Mouse (Mus musculus) cerebellum, adult 9-11 months (tissue): Measurements from ENCODE around the gene Cbfa2t2.

Source experiments
- DNase-seq: peaks from one replicate; pipeline ENCODE4 v3.0.0; 2022

Cbfa2t2 gene

GRCm38 (mm10) chr2:154436458-154437190 lies at the start of gene Cbfa2t2:
TSS of gene Cbfa2t2 (plus strand) at chr2:154436481.
- DNase-seq = no peak

GRCm38 (mm10) chr2:154390180-154390964 lies 45.9 kb upstream of the Cbfa2t2 start:
- peak; percentile 56 for DNase-seq

DNA sequence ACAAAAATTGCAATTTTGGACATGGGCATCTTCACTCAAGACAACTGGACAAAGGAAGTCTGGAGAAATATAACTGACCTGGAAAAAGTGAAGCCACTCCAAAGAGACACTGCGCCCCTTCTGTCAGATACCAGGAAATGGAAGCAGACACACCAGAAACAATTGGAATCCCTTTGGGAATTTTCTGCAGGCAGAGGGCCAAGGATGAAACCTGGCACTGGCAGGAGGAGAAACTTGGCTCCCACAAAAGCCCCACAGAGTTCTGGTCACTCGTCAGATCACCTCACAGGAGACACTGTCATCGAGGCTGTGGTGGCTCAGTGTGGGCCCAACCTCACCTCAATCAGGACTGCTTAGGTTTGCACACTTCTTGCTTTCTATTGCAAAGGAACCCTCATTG lies 41.7 kb upstream of the Cbfa2t2 start:
- DNase-seq = peak; percentile 64

DNA sequence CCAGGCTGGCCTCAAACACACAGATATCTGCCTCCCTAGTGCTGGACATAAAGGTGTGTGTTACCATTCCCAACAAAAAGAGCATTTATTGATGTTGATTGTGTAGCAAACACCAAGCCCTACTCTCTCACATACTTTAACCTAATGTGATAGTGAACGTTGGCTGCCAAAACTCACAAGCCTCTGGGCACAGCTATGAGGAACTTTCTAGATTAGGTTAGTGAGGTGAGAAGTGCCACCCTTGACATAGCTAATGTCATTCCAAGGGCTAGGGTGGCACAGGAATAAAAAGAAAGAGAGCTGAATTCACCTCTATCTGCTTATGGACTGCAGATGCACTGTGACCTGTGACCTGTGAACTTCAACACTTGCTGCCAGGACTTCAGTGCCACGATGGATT lies 39.8 kb upstream of the Cbfa2t2 start:
- no peak for DNase-seq

DNA sequence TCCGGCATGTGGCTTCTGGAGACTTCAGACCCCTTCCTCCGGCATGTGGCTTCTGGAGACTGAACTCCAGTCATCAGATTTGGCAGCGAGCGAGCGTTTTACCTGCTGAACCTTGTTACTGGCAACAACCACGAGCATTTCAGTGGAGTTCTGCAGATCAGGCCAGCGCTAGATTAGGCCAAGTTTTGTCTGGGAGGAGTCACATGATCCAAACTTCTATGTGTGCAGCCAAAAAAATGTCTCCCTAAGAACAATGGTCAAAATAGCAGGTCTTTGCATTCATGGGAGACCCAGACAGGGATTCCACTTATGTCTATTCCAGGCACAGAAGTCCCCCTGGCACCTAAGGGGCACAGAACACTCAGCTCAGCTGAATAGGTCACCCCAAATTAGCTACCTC lies 38.0 kb upstream of the Cbfa2t2 start:
- DNase-seq = no peak

DNA sequence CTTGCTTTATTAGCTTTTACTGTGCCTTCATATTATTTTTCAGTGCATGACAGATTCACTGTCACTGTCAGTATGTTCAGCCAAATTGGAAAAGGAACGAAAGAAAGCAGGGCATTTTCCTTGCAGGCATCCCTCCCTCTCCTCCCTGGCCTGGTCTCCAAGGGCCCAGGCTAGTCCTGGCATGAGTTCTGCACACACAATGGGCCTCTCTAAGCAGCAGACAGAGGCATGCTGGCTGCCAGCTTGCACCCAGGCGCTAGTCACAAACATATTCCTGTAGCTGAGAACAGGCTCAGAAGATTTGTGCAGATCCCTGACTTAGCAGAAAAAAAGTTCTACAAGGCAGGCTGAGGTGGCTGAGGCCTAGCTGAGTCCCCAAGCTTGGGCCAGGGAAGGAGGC lies 37.0 kb upstream of the Cbfa2t2 start:
- DNase-seq = peak; percentile 47

GRCm38 (mm10) chr2:154401976-154402375 lies 34.3 kb upstream of the Cbfa2t2 start:
- no peak for DNase-seq

DNA sequence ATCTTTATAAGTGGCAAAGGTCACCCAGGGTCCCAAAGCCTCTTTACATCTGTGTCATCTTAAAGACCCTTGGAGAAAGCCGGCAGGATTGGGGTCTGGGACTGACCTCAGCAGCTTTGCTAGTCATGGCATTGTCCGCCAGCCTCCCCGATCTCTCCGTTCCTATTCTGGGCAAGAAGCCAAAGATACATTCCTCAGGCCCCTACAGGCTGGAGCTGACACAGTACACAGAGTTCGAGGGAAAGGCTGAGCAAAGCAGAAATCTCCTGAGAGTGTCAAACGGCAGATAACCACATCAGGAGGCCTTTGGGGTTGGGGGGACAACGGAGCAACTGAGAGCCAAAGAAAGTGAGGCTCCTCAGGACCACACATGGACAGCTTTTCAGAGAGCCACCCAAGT lies 33.5 kb upstream of the Cbfa2t2 start:
- no peak for DNase-seq

- no peak for DNase-seq
Observed at GRCm38 (mm10) chr2:154405447-154405994, 30.8 kb upstream of the Cbfa2t2 start.

DNA sequence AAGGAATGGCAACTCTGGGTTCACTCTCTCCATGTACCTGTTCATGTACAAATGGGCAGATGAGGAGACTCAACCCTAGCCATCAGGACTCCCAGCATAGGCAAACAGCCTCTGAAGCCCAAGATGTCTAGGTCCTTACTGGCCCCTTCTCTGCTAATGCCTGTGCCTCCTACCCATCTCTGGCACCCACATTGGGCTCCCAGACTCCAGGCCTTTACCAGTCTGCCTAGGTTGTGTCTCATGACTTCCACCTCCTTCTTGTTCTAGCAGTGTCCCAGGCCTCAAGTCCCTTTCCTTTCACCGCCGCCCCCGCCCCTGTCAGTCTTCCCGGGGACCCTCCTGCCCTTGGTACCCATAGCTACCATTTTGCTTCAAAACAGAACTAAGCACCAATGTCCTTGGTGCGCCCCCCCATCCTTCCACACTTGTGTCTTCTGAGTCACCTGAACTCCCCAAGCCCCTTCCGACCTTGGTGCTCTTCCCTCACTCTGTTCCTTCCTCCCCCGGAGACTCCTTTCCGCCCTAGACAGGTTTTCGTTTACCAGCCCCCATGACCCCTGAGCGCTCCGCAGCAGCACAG lies 29.1 kb upstream of the Cbfa2t2 start:
- DNase-seq = no peak

GRCm38 (mm10) chr2:154407643-154408445 lies 28.4 kb upstream of the Cbfa2t2 start, which contains the start of gene Snta1:
TSS of gene Snta1 (minus strand) at chr2:154408099.
- peak; percentile 83 for DNase-seq

- DNase-seq = no peak
Observed at GRCm38 (mm10) chr2:154410355-154410754, 25.9 kb upstream of the Cbfa2t2 start.

DNA sequence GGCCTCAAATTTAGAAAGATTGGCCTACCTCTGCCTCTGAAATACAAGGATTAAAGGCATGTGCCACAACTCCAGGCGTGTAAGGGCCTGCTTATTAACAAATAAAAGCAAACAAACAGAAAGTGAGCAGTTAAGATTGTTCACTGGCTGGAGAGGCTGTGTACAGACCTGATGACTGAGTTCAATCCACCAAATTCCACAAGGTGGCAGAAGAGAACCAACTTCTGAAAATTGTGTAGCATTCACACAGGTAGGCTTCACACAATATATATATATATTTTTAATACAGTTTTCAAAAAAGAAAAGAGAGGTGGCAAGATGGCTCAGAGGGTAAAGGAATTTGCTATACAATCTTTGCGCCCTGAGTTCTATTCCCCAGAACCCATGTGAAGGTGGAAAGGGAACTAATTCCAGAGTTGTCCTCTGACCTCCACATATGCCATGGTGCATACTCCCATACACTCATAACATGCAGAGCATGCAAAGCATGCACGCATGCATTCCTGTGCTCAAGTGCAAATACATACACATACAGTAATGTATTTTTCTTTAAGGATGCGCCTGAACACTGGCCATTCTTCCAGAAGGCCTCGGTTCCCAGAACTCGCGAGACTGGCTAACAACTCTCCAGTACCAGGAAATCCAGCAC lies 24.1 kb upstream of the Cbfa2t2 start:
- peak; percentile 54 for DNase-seq

- peak; percentile 58 for DNase-seq
Observed at GRCm38 (mm10) chr2:154417107-154417506, 19.2 kb upstream of the Cbfa2t2 start.

DNA sequence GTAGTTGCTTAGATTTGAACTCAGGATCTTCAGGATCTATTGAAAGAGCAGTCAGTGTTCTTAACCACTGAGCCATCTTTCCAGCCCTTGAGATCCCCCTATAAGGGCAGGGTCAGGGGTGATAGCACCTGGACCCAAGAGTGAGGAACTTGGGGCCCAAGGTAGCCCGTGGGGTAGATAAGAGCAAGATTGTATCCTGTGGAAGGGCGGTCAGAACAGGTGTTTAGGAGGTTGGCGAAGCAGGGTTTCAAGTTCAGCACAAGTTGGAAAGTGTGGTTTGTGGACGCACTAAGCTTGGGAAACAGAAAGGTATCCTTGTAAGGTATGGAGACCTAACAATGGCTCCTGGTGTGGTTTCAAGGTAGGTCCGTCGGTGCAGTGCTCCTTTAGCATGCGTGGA lies 18.3 kb upstream of the Cbfa2t2 start:
- no peak for DNase-seq

GRCm38 (mm10) chr2:154419631-154420515 lies 16.4 kb upstream of the Cbfa2t2 start:
- no peak for DNase-seq

GRCm38 (mm10) chr2:154420942-154421731 lies 15.1 kb upstream of the Cbfa2t2 start:
- peak; percentile 79 for DNase-seq

- no peak for DNase-seq
Observed at GRCm38 (mm10) chr2:154422181-154422580, 14.1 kb upstream of the Cbfa2t2 start.

GRCm38 (mm10) chr2:154423548-154423947 lies 12.7 kb upstream of the Cbfa2t2 start:
- no peak for DNase-seq

DNA sequence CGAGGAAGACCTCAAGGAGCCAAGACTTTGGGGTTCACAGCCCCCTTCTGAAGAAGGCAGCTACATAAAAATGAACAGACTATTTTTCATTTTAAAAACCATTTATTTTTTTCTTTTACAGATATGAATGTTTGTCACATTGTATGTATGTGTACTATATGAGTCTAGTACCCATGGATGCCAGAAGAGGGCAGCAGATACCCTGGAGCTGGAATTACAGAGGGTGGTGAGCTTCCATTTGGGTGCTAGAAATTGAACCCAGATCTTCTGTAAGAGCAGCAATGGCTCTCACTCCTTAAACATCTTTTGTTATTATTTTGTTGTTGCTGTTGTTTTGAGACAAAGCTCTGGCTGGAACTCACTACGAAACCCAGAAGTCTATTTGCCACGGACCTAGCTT lies 10.8 kb upstream of the Cbfa2t2 start:
- no peak for DNase-seq
